ENCODE assay signal across 18 mouse cellular contexts in the genomic region with DNA sequence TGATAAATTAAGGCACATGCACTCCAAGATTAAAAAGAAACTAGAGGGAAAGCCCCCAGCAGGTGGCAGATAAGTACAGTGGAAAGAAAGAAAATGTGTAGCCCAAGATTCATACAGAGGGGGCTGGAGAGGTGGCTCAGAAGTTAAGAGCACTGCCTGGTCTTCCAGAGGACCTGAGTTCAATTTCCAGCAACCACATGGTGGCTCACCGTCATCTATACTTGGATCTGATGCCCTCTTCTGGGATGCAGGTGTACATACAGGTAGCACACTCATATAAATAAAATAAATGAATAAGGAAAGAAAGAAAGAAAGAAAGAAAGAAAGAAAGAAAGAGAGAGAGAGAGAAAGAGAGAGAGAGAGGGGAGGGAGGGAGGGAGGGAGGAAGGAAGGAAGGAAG. TPM values are rescaled to one million over a fixed set of nuclear protein-coding genes. Genes with fewer than 3 reads are reported as not detected.
DNase-seq lines count a peak whose midpoint lies in the region; ATAC-seq and TF ChIP-seq lines count a peak whose summit lies in the region.
"Had no signal": no experiment of that assay in that cellular context is flagged by ENCODE, and none has a peak within 500 bp of the region (broad histone marks: within the 10 kb centered on the region; RNA-seq: fewer than 3 reads in every experiment).

No protein-coding gene starts in this region.

- no peak for TF ChIP-seq EP300 in ES-Bruce4 (IDR thresholded peaks at IDR 0.05; ENCODE audit: insufficient read depth, low read depth, low read length)

- 43% methylated on average over 1 of the region's 1 CpGs for WGBS in lung, embryonic 14.5 days

- intact Hi-C loops in heart, postnatal 25 days (cut with DNase I), result loop anchor here (1.0 to 5.0 kb wide), 4 partner anchors 66 to 227 kb away; a partner anchor contains a TSS
- intact Hi-C loops in gastrocnemius, postnatal 36 days (cut with DNase I), result loop anchor here (1.0 kb wide), 1 partner anchor 67 kb away; a partner anchor contains a TSS

- no peak overlapping the region for H3K4me3 ChIP-seq in lung, embryonic 14.5 days (ENCODE audit: low read depth, low read length)
- no peak overlapping the region for H3K4me3 ChIP-seq in ES-Bruce4 (ENCODE audit: low read depth, low read length)
- H3K4me3 ChIP-seq: hindbrain, embryonic 13.5 days; limb, embryonic 10.5 days; liver, embryonic 13.5 days; midbrain, embryonic 10.5 days had no signal

- no peak overlapping the region for H3K9ac ChIP-seq in lung, embryonic 14.5 days
- H3K9ac ChIP-seq in ES-Bruce4 (ENCODE audit: low read depth, poor library complexity, severe bottlenecking), result no peak overlapping the region
- H3K9ac ChIP-seq: hindbrain, embryonic 13.5 days had no signal

- peak; percentile 25 for TF ChIP-seq CTCF in lung, embryonic 14.5 days (IDR thresholded peaks at IDR 0.05; ENCODE audit: low read depth)
- TF ChIP-seq CTCF in ES-Bruce4 (IDR thresholded peaks at IDR 0.05; ENCODE audit: low read depth, low read length), result peak; percentile 0

- H3K9me3 ChIP-seq in lung, embryonic 14.5 days (ENCODE audit: low read depth, low read length), result no peaks in the 10 kb centered on the region
- H3K9me3 ChIP-seq in ES-Bruce4 (replicated peaks; ENCODE audit: control insufficient read depth, insufficient read depth, low read length, poor library complexity, severe bottlenecking), result no peaks in the 10 kb centered on the region
- H3K9me3 ChIP-seq: hindbrain, embryonic 13.5 days; limb, embryonic 10.5 days; liver, embryonic 13.5 days; midbrain, embryonic 10.5 days had no signal

- H3K27ac ChIP-seq in lung, embryonic 14.5 days (ENCODE audit: low read depth), result no peak overlapping the region
- H3K27ac ChIP-seq in ES-Bruce4 (ENCODE audit: insufficient read depth, low read length), result no peak overlapping the region
- H3K27ac ChIP-seq: hindbrain, embryonic 13.5 days; limb, embryonic 10.5 days; liver, embryonic 13.5 days; midbrain, embryonic 10.5 days had no signal

- no peaks in the 10 kb centered on the region for H3K4me1 ChIP-seq in lung, embryonic 14.5 days (ENCODE audit: insufficient read depth)
- no peaks in the 10 kb centered on the region for H3K4me1 ChIP-seq in ES-Bruce4 (ENCODE audit: control insufficient read depth, insufficient read depth, low read length)
- H3K4me1 ChIP-seq: limb, embryonic 10.5 days had no signal

- H3K4me2 ChIP-seq in lung, embryonic 14.5 days, result no peak overlapping the region
- H3K4me2 ChIP-seq: hindbrain, embryonic 13.5 days; liver, embryonic 13.5 days had no signal

- no peaks in the 10 kb centered on the region for H3K36me3 ChIP-seq in lung, embryonic 14.5 days (ENCODE audit: insufficient read depth)
- no peaks in the 10 kb centered on the region for H3K36me3 ChIP-seq in ES-Bruce4 (ENCODE audit: control insufficient read depth, insufficient read depth, low read length, poor library complexity, severe bottlenecking)
- H3K36me3 ChIP-seq: hindbrain, embryonic 13.5 days; limb, embryonic 10.5 days; liver, embryonic 13.5 days; midbrain, embryonic 10.5 days had no signal

- no peak for ATAC-seq in lung, embryonic 14.5 days (ENCODE audit: insufficient read depth)
- ATAC-seq in megakaryocyte-erythroid progenitor cell, adult 5-6 weeks (replicated peaks; ENCODE audit: low FRiP score, low TSS enrichment, poor library complexity, severe bottlenecking), result 0 out of 2 replicates have a peak, but pooled peaks have one; percentile 5

- no peaks in the 10 kb centered on the region for H3K27me3 ChIP-seq in lung, embryonic 14.5 days (ENCODE audit: insufficient read depth, low read length)
- no peaks in the 10 kb centered on the region for H3K27me3 ChIP-seq in ES-Bruce4 (ENCODE audit: control insufficient read depth, insufficient read depth, low read length, poor library complexity, severe bottlenecking)

- TF ChIP-seq POLR2A in ES-Bruce4 (IDR thresholded peaks at IDR 0.05; ENCODE audit: insufficient read depth, low read length), result no peak

- peak; percentile 13 for DNase-seq in heart, adult 11 months
- DNase-seq in heart, postnatal 25 days (ENCODE audit: low spot score), result no peak
- no peak for DNase-seq in lung, embryonic 14.5 days
- DNase-seq in lung, postnatal 14 days, result no peak
- DNase-seq in gastrocnemius, postnatal 36 days, result no peak
- no peak for DNase-seq in adrenal gland, postnatal 4 days (ENCODE audit: low spot score in 2 of 2)

RNA-seq across cellular contexts. Expression of a gene that starts 7.2 kb away (rescaled TPM):
- 100 to 1,000 TPM; 217 to 247 TPM for total RNA-seq in heart, postnatal 25 days (2021)
- polyA plus RNA-seq in lung, embryonic 14.5 days (2014; fragmentation: Nextera tagmentation; extraction: Ambion mirVana), result 5.3 and 5.9 TPM in 2 replicates
- polyA plus RNA-seq in ES-Bruce4 (2011; ENCODE audit: insufficient read depth, insufficient read length, low read depth, missing spikeins), result 9.8 and 10.4 TPM in 2 replicates
- total RNA-seq in megakaryocyte-erythroid progenitor cell, adult 5-6 weeks (2014; fragmentation: Nextera tagmentation), result 90.4 and 97.4 TPM in 2 replicates
- 66.9 and 69.4 TPM in 2 replicates for total RNA-seq in megakaryocyte-erythroid progenitor cell, adult 5-6 weeks (2017)
- total RNA-seq in gastrocnemius, postnatal 36 days (2021), result 10 to 100 TPM; 10.7 to 26.5 TPM
- 10 to 100 TPM; 10.8 to 17.1 TPM for total RNA-seq in adrenal gland, postnatal 4 days (2021)

RNA-seq across cellular contexts. Expression of a gene that starts 13.6 kb away (rescaled TPM):
- total RNA-seq in heart, postnatal 25 days (2021), result under 1 TPM in 1 of 2 experiments, not detected in 1; 0.10 TPM
- not detected in 2 replicates for polyA plus RNA-seq in lung, embryonic 14.5 days (2014; fragmentation: Nextera tagmentation; extraction: Ambion mirVana)
- polyA plus RNA-seq in ES-Bruce4 (2011; ENCODE audit: insufficient read depth, insufficient read length, low read depth, missing spikeins), result 0.57 and 0.58 TPM in 2 replicates
- not detected in 2 replicates for total RNA-seq in megakaryocyte-erythroid progenitor cell, adult 5-6 weeks (2014; fragmentation: Nextera tagmentation)
- not detected in 2 replicates for total RNA-seq in megakaryocyte-erythroid progenitor cell, adult 5-6 weeks (2017)
- not detected for total RNA-seq in gastrocnemius, postnatal 36 days (2021)
- total RNA-seq in adrenal gland, postnatal 4 days (2021), result not detected
- total RNA-seq: adrenal gland, postnatal 25 days; gastrocnemius, postnatal 10 days; neutrophil, adult 5-6 weeks had no signal
- polyA plus RNA-seq: embryonic facial prominence, embryonic 14.5 days; heart, postnatal 0 days; limb, embryonic 10.5 days; liver, embryonic 13.5 days; urinary bladder, adult 2 months had no signal
